In genomic region chr5:110308861-110309260, GRCm38 (mm10) we compare ENCODE assay signal across 17 mouse cellular contexts. TPM values are rescaled to one million over a fixed set of nuclear protein-coding genes. Genes with fewer than 3 reads are reported as not detected.
"Had no signal": no experiment of that assay in that cellular context is flagged by ENCODE, and none has a peak within 500 bp of the region (broad histone marks: within the 10 kb centered on the region; RNA-seq: fewer than 3 reads in every experiment).

No protein-coding gene starts in this region.

- DNase-seq: kidney, postnatal 25 days; liver, embryonic 13.5 days; lung, adult 2 months; lung, postnatal 14 days; lung, postnatal 4 days; midbrain, embryonic 14.5 days; right cerebral cortex, postnatal 25 days; thymus, adult 18-20 months; thymus, postnatal 36 days had no signal

RNA-seq across cellular contexts. Expression of gene P2rx2, which starts 34.2 kb away (rescaled TPM):
- total RNA-seq: layer of hippocampus, adult 2 months; liver, adult 2 months; megakaryocyte progenitor cell, adult 5-6 weeks; megakaryocyte-erythroid progenitor cell, adult 5-6 weeks had no signal

RNA-seq across cellular contexts. Expression of gene Lrcol1, which starts 35.7 kb away (rescaled TPM):
- total RNA-seq: layer of hippocampus, adult 2 months; layer of hippocampus, postnatal 14 days; left cerebral cortex, adult 8-10 months; left cerebral cortex, postnatal 14 days; liver, adult 2 months; megakaryocyte progenitor cell, adult 5-6 weeks; megakaryocyte-erythroid progenitor cell, adult 5-6 weeks; midbrain, postnatal 0 days had no signal
